Mouse (Mus musculus) midbrain, embryonic 12.5 days (tissue): ENCODE data around the gene Dppa2. TPM values are rescaled to one million over a fixed set of nuclear protein-coding genes. Genes with fewer than 3 reads are reported as not detected.

Experiments
- ATAC-seq: fragments of 200-750 bp; cut with Nextera tagmentation; 2 replicates; pipeline ENCODE4 v1.8.0; 2017; ENCODE audit warnings: low read depth, moderate TSS enrichment, moderate library complexity; ENCODE audit not compliant: low FRiP score
- H3K27ac ChIP-seq: fragments of 300-500 bp; sonication (generic); replicated peaks from 2 replicates; pipeline ENCODE4 v1.5.1; 2016; ENCODE audit warnings: mild to moderate bottlenecking
- H3K27me3 ChIP-seq: fragments of 300-500 bp; sonication (generic); 2 replicates; pipeline ENCODE4 v1.6.1; 2016; ENCODE audit warnings: mild to moderate bottlenecking
- H3K36me3 ChIP-seq: fragments of 300-500 bp; sonication (generic); 2 replicates; pipeline ENCODE4 v1.6.1; 2016
- H3K4me1 ChIP-seq: fragments of 300-500 bp; sonication (generic); 2 replicates; pipeline ENCODE4 v1.6.1; 2016
- H3K4me2 ChIP-seq: fragments of 300-500 bp; sonication (generic); replicated peaks from 2 replicates; pipeline ENCODE4 v1.6.1; 2016; ENCODE audit warnings: mild to moderate bottlenecking, moderate library complexity
- H3K4me3 ChIP-seq: fragments of 300-500 bp; sonication (generic); 2 replicates; pipeline ENCODE4 v1.5.1; 2016; ENCODE audit warnings: mild to moderate bottlenecking
- H3K9ac ChIP-seq: fragments of 300-500 bp; sonication (generic); replicated peaks from 2 replicates; pipeline ENCODE4 v1.6.1; 2016; ENCODE audit warnings: mild to moderate bottlenecking, moderate library complexity
- H3K9me3 ChIP-seq: fragments of 300-500 bp; sonication (generic); 2 replicates; pipeline ENCODE4 v1.6.1; 2016; ENCODE audit warnings: mild to moderate bottlenecking
- WGBS: fragments of 180-500 bp; shearing (Covaris S2); methylation state at CpG from one replicate; pipeline ENCODE4 v1.1.7; 2016; 5-methylcytosine and 5-hydroxymethylcytosine counted together
- polyA plus RNA-seq: library from polyadenylated mRNA; unstranded; fragments of >200 nt; fragmentation: Nextera tagmentation; extraction: Ambion mirVana; gene quantifications from 2 replicates; pipeline ENCODE4 v1.2.1, GENCODE M21; 2016

Dppa2 gene
- polyA plus RNA-seq = not detected in 2 replicates

DNA sequence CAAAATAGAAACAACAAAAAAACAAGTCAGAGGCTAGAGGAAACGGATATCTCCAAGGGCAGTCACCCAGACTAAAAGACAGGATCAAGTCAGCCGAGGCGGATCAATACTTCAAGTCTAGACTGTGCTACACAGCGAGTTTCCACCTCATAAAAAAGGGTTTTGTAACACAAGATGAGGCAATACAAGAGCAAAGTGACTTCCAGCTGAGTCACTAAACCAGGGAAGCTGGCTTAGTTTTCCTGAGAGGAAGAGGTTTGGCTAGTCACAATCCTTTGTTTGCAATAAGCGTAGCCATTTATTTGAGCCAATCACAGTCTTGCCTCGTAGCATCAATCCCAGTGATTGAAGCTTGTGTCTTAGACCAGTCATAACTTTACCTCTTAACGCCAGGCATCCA, at the start of gene Dppa2:
TSS of gene Dppa2 (plus strand) at position 400 of the 400 bp plus-strand sequence.
- WGBS = 87% methylated on average over 7 of the region's 7 CpGs

DNA sequence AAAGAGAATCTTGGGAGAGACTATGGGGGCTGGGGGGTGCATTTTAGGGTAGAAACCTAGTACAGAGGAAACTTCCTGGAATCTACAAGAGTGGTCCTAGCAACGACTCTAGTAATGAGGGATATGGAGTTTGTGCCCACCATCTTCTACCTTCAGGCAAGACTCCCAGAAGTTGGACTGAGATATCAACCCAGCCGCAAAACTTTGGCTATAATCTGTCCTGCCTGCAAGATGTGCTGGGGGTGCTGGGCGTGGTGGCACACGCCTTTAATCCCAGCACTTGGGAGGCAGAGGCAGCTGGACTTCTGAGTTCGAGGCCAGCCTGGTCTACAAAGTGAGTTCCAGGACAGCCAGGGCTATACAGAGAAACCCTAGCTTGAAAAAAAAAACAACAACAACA, 49.1 kb upstream of the Dppa2 start:
- no peak for ATAC-seq
- no peaks in the 10 kb centered on the region for H3K27me3 ChIP-seq
- H3K27ac ChIP-seq = no peak overlapping the region
- H3K4me2 ChIP-seq = no peak overlapping the region
- H3K36me3 ChIP-seq = no peaks in the 10 kb centered on the region
- H3K9me3 ChIP-seq = no peaks in the 10 kb centered on the region
- H3K4me1 ChIP-seq = no peaks in the 10 kb centered on the region
- no peak overlapping the region for H3K4me3 ChIP-seq
- WGBS = 96% methylated on average over 5 of the region's 5 CpGs
- no peak overlapping the region for H3K9ac ChIP-seq

More for the DNA sequence above, at the start of gene Dppa2:
- no peak within 1 kb of the TSS for H3K9ac ChIP-seq
- no peak for ATAC-seq
- H3K9me3 ChIP-seq = no peaks in the 10 kb centered on the region
- no peaks in the 10 kb centered on the region for H3K36me3 ChIP-seq
- no peak within 1 kb of the TSS for H3K4me3 ChIP-seq
- no peaks in the 10 kb centered on the region for H3K4me1 ChIP-seq
- H3K4me2 ChIP-seq = no peak within 1 kb of the TSS
- H3K27ac ChIP-seq = no peak within 1 kb of the TSS
- no peaks in the 10 kb centered on the region for H3K27me3 ChIP-seq

DNA sequence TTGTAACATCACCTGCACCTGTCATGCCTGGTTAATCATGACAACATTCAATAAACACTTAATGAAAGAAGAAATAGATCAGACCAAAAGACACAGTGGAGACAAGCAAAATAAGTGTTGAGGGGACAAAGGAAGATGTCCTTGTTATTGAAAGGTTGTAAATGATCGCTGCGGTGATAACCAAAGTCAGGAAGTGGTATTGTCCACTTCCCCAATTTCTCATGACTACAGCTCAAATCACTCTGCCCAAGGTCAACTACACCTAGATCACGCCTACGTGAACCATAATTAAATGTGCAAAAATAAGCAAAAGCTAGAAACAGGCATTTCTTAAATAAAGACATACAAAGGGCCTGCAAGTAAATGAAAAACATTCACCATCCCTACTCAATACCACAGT, 44.2 kb upstream of the Dppa2 start:
- WGBS = 93% methylated on average over 4 of the region's 4 CpGs
- Histone ChIP-seq H3K4me3 (no peak overlapping the region), H3K36me3 (no peaks in the 10 kb centered on the region)

DNA sequence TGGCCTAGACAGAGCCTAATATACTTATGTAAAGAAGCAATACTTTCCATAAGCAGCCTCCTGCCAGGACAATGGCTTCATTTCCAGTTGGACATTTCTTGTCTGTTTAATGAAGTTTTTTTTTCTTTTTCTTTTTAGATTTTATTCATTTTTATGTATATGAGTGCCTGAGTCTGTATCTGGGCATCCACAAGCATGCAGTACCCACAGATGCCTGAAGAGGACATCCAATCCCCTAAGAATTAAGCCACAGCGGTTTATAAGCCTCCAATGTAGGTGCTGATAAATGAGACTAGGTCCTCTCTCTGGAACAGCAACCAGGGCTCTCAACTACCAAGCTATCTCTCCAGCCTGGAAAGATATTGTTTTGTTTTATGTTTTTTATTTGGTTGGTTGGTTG, 40.8 kb upstream of the Dppa2 start:
- H3K4me2 ChIP-seq = no peak overlapping the region
- ATAC-seq = no peak
- no peaks in the 10 kb centered on the region for H3K9me3 ChIP-seq
- H3K4me1 ChIP-seq = no peaks in the 10 kb centered on the region
- WGBS = 85% methylated on average over 1 of the region's 1 CpGs
- H3K4me3 ChIP-seq = no peak overlapping the region
- H3K27me3 ChIP-seq = no peaks in the 10 kb centered on the region
- H3K9ac ChIP-seq = no peak overlapping the region
- no peaks in the 10 kb centered on the region for H3K36me3 ChIP-seq
- H3K27ac ChIP-seq = no peak overlapping the region

More for the DNA sequence above, 44.2 kb upstream of the Dppa2 start:
- Histone ChIP-seq H3K27me3 (no peaks in the 10 kb centered on the region), H3K27ac (no peak overlapping the region), H3K9me3 (no peaks in the 10 kb centered on the region), H3K4me2 (no peak overlapping the region), H3K4me1 (no peaks in the 10 kb centered on the region), H3K9ac (no peak overlapping the region)
- no peak for ATAC-seq

DNA sequence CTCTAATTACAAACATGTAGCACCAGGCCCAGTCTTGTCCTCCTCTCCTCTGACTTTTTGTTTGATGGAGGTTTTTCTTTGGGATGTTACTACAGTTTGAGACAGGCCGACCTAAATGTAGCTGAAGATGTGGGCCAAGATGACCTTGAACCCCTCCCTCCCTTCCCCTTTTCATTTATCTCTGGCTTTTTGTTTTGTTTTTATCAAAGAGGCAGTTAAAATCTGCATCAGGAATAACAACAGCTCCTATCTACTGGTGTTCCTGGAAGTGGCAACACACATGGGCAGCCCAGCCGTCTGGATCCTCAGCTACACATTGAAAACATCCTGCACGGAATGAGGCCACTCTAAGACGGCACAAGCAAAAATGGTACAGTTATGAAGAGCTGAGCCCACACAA, 37.9 kb upstream of the Dppa2 start:
- H3K9ac ChIP-seq = no peak overlapping the region
- H3K4me3 ChIP-seq = no peak overlapping the region
- no peaks in the 10 kb centered on the region for H3K4me1 ChIP-seq
- no peak overlapping the region for H3K27ac ChIP-seq
- WGBS = 82% methylated on average over 4 of the region's 4 CpGs
- H3K4me2 ChIP-seq = no peak overlapping the region
- H3K9me3 ChIP-seq = no peaks in the 10 kb centered on the region
- no peaks in the 10 kb centered on the region for H3K36me3 ChIP-seq
- H3K27me3 ChIP-seq = no peaks in the 10 kb centered on the region
- ATAC-seq = no peak

DNA sequence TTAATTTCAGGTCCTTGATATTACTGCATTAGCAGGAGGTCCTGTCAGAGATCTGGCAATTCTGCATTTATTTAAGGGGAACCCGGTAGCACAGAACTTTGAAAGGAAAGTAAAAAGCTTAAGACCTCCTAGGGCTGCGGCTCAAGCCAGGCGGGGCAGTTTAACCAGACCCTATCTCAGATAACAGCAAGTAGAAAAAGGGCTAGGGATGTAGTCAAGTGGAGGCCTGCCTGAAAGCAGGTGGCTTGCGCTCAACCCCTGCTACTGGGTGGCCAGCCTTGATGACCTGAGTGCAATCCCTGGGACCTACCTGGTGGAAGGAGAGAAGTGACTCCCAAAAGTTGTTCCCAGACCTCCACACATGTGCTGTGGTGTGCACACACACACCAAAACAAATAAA, 26.8 kb upstream of the Dppa2 start:
- Histone ChIP-seq H3K4me3 (no peak overlapping the region), H3K36me3 (no peaks in the 10 kb centered on the region), H3K9ac (no peak overlapping the region), H3K4me2 (no peak overlapping the region), H3K9me3 (no peaks in the 10 kb centered on the region), H3K27ac (no peak overlapping the region), H3K27me3 (no peaks in the 10 kb centered on the region), H3K4me1 (no peaks in the 10 kb centered on the region)
- no peak for ATAC-seq
- 76% methylated on average over 4 of the region's 4 CpGs for WGBS

DNA sequence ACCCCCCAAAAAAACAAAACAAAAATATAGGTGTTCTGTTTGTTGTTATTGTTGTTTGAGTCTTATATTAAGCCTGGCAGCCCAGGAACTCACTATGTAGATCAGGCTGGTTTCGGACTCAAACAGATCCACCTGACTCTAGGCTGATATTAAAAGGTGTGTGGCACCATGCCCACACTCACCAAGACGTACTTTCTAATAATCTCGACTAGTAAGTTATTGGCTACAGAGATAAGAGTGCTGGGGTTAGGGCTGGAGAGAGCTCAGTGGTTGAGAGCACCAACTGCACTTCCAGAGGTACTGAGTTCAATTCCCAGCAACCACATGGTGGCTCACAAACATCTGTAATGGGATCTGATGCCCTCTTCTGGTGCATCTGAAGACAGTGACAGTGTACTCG, 22.8 kb upstream of the Dppa2 start:
- no peak for ATAC-seq
- H3K4me1 ChIP-seq = no peaks in the 10 kb centered on the region
- H3K27ac ChIP-seq = no peak overlapping the region
- no peak overlapping the region for H3K4me2 ChIP-seq
- no peaks in the 10 kb centered on the region for H3K27me3 ChIP-seq
- H3K36me3 ChIP-seq = no peaks in the 10 kb centered on the region
- no peak overlapping the region for H3K4me3 ChIP-seq
- no peaks in the 10 kb centered on the region for H3K9me3 ChIP-seq
- 90% methylated on average over 4 of the region's 4 CpGs for WGBS
- no peak overlapping the region for H3K9ac ChIP-seq

DNA sequence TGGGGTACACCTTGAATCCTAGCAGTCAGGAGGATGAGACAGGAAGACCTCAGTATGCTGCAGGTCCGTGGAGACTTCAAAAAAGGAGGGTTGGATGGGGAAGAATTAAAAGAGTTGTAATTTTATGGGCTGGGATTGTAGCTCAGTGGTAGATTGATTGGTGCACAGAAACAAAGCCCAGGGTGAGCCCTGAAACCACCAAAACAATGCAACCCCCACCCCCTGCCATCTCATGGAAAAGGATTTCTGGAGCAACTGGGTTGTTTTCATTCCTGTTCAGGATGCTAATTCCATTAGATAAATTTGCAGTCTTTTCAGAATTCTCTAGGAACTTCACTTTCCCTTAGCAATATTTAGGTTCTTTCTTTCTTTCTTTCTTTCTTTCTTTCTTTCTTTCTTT, 20.9 kb upstream of the Dppa2 start:
- ATAC-seq = no peak
- Histone ChIP-seq H3K27ac (no peak overlapping the region), H3K4me3 (no peak overlapping the region), H3K9me3 (no peaks in the 10 kb centered on the region), H3K4me2 (no peak overlapping the region), H3K4me1 (no peaks in the 10 kb centered on the region), H3K9ac (no peak overlapping the region), H3K27me3 (no peaks in the 10 kb centered on the region), H3K36me3 (no peaks in the 10 kb centered on the region)
- WGBS = 57% methylated on average over 1 of the region's 1 CpGs

DNA sequence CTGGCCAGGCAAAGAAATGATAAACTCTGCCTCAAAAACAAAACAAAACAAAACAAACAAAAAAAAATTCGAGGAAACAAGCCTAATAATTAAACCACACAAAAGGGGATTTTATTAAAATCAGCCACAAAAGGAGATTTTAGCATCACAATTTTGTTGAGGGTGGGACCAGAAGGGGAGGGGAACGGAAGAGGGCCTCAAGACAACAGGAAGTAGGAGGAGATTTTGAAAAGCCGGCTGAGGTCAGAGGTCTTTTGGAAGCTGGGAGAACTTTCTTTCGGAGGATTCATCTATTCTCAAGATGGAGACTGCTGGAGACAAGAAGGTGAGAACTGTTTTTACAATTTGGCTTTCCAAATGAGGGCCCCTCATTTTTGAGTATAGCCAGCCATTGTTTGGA, 20.2 kb upstream of the Dppa2 start, which contains the start of gene Dppa4:
TSS of gene Dppa4 (plus strand) at position 217 of the 400 bp plus-strand sequence.
- no peaks in the 10 kb centered on the region for H3K36me3 ChIP-seq
- 82% methylated on average over 4 of the region's 4 CpGs for WGBS
- ATAC-seq = no peak
- no peak within 1 kb of the TSS for H3K27ac ChIP-seq
- no peaks in the 10 kb centered on the region for H3K9me3 ChIP-seq
- H3K4me1 ChIP-seq = no peaks in the 10 kb centered on the region
- H3K9ac ChIP-seq = no peak within 1 kb of the TSS
- H3K4me3 ChIP-seq = no peak within 1 kb of the TSS
- no peak within 1 kb of the TSS for H3K4me2 ChIP-seq
- no peaks in the 10 kb centered on the region for H3K27me3 ChIP-seq

DNA sequence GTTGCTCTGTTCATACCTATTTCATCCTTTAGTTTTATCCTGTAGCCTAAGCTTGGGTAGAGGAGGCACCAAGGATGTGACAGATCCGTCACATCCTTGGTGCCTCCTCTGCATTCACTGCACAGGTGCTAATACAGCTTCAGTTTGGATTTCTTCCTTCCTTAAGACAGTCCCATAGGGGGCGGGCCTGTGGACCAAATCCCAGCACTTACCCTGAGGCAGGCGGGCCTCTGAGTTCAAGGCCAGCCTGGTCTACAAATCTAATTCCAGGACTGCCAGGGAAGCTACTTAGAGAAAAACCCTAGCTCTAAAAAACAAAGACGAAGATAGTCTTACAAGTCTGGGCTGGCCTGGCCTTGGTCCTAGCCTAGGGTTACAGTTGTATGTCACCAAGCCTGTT, 18.2 kb upstream of the Dppa2 start:
- H3K4me2 ChIP-seq = no peak overlapping the region
- H3K27me3 ChIP-seq = no peaks in the 10 kb centered on the region
- no peaks in the 10 kb centered on the region for H3K4me1 ChIP-seq
- no peaks in the 10 kb centered on the region for H3K9me3 ChIP-seq
- no peak for ATAC-seq
- no peaks in the 10 kb centered on the region for H3K36me3 ChIP-seq
- WGBS = 91% methylated on average over 4 of the region's 4 CpGs
- H3K4me3 ChIP-seq = no peak overlapping the region
- H3K27ac ChIP-seq = no peak overlapping the region
- no peak overlapping the region for H3K9ac ChIP-seq

DNA sequence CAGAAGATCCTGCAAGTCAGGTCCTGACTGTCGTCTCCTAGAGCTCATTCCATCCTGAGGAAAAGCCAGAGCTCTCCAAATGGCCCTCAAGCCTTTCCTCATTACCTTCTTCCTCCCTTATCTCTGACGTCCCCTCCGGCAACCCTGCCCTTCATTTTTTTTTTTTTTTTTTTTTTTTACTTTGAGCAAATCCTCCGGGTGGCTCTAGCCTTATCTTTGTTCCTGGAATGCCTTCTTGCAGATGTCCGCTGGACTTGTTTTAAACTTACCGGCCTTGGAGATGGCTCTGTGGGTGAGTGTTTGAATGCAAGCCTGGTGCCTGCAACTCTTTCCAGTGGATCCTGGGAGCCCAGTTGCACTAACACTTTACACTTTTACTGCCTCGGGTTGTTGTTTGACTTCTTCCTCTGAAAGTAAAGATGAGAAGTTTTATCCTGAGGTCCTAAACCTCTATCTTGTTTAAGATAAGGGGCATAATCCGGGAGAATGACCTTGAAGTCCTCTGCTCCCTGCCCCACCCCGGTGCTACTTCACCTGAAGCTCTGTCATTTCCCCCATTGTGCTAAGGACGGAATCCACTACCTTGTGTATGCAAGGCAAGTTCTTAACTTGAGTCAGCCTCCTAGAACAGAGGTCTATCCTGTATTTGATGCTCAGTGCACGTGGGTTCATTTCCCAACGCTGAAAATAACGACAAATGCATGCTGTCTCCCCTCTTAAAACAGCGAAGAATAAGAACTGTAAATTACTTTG, 6.1 kb upstream of the Dppa2 start:
- Histone ChIP-seq H3K27ac (no peak overlapping the region), H3K9me3 (no peaks in the 10 kb centered on the region), H3K36me3 (no peaks in the 10 kb centered on the region), H3K4me1 (no peaks in the 10 kb centered on the region), H3K9ac (no peak overlapping the region), H3K4me3 (no peak overlapping the region), H3K4me2 (no peak overlapping the region), H3K27me3 (no peaks in the 10 kb centered on the region)
- no peak for ATAC-seq
- 88% methylated on average over 14 of the region's 14 CpGs for WGBS

DNA sequence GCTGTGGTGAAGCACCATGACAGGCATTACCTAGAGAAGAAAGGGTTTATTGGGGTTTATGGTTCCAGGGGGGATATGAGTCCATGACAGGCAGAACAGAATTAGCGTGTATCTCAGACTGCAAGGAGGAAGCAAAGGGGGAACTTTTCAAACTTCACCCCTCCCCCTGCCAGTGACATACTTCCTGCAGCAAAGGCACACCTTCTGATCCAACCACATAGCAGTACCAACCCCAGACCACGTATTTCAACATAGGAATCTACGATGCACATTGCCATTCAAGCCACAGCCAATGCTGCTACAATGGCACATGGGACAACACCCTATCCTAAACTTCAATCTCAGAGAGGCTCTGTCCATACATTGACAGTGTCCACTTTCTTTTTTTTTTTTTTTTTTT, 3.8 kb upstream of the Dppa2 start:
- no peaks in the 10 kb centered on the region for H3K4me1 ChIP-seq
- no peak overlapping the region for H3K4me3 ChIP-seq
- H3K27ac ChIP-seq = no peak overlapping the region
- H3K9me3 ChIP-seq = no peaks in the 10 kb centered on the region
- no peaks in the 10 kb centered on the region for H3K36me3 ChIP-seq
- no peak overlapping the region for H3K4me2 ChIP-seq
- H3K9ac ChIP-seq = no peak overlapping the region
- no peaks in the 10 kb centered on the region for H3K27me3 ChIP-seq
- WGBS = 88% methylated on average over 3 of the region's 3 CpGs
- no peak for ATAC-seq

DNA sequence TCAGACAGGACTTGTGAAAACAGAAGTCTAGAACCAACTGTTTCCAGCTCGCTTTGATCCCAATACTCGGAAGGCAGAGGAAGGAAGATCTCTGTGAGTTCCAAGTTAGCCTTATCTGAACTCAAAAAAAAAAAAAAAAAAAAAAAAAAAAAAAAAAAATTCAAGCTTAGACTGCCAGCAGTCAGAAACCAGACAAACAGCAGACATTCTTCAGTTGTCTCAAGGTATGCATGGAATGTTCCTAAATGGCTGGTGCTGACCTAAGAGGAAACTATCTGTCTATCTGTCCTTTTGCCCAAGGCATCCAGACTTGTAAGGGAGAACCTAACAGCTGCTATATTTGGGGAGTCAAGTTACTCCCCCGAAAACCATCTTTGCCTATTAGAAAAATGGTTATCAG, 275 bp downstream of the Dppa2 start:
- H3K4me1 ChIP-seq = no peaks in the 10 kb centered on the region
- no peak for ATAC-seq
- no peak overlapping the region for H3K4me2 ChIP-seq
- no peaks in the 10 kb centered on the region for H3K9me3 ChIP-seq
- H3K9ac ChIP-seq = no peak overlapping the region
- no peaks in the 10 kb centered on the region for H3K27me3 ChIP-seq
- H3K4me3 ChIP-seq = no peak overlapping the region
- H3K27ac ChIP-seq = no peak overlapping the region
- 92% methylated on average over 3 of the region's 3 CpGs for WGBS
- H3K36me3 ChIP-seq = no peaks in the 10 kb centered on the region
